Mouse (Mus musculus) testis, adult 2 months (tissue): ENCODE measurements around the gene Chrne. TPM values are rescaled to one million over a fixed set of nuclear protein-coding genes. Genes with fewer than 3 reads are reported as not detected.

Experiments
- H3K27ac ChIP-seq: fragments of 200-500 bp; 2 replicates; pipeline ENCODE4 v1.5.1; 2012; ENCODE audit warnings: low read depth, low read length; ENCODE audit not compliant: control insufficient read depth, insufficient read depth
- H3K27me3 ChIP-seq: fragments of 200-500 bp; 2 replicates; pipeline ENCODE4 v1.6.1; 2012; ENCODE audit warnings: mild to moderate bottlenecking, low read length, moderate library complexity; ENCODE audit not compliant: control insufficient read depth, insufficient read depth
- H3K36me3 ChIP-seq: fragments of 200-500 bp; 2 replicates; pipeline ENCODE4 v1.6.1; 2012; ENCODE audit warnings: mild to moderate bottlenecking, low read length; ENCODE audit not compliant: control insufficient read depth, insufficient read depth
- H3K4me1 ChIP-seq: fragments of 200-500 bp; 2 replicates; pipeline ENCODE4 v1.6.1; 2012; ENCODE audit warnings: low read length; ENCODE audit not compliant: control insufficient read depth, insufficient read depth
- H3K4me3 ChIP-seq: fragments of 200-500 bp; 2 replicates; pipeline ENCODE4 v1.5.1; 2012; ENCODE audit warnings: low read depth, mild to moderate bottlenecking, low read length, moderate library complexity, mixed read lengths; ENCODE audit not compliant: control insufficient read depth
- CTCF ChIP-seq: fragments of 200-500 bp; IDR thresholded peaks from 2 replicates; pipeline ENCODE4 v1.5.1; 2012; ENCODE audit warnings: low read depth, mild to moderate bottlenecking, inconsistent platforms, low read length, moderate library complexity; ENCODE audit not compliant: control insufficient read depth, insufficient read depth, insufficient replicate concordance
- POLR2A ChIP-seq: fragments of 200-500 bp; IDR thresholded peaks from 2 replicates; pipeline ENCODE4 v1.6.1; 2012; ENCODE audit warnings: low read depth, mild to moderate bottlenecking, inconsistent platforms, low read length, moderate library complexity; ENCODE audit not compliant: control insufficient read depth
- polyA plus RNA-seq: library from polyadenylated mRNA; depleted of rRNA; stranded (reverse); fragments of >200 nt; gene quantifications from 2 replicates; pipeline ENCODE4 v1.2.3, GENCODE M21; 2012

Gene Chrne
- polyA plus RNA-seq, 1 experiment = 243 TPM

- Histone ChIP-seq H3K4me3 (no peak overlapping the region), H3K27ac (no peak overlapping the region), H3K36me3 (no peaks in the 10 kb centered on the region; the same call in 1 of the 2 replicates), H3K27me3 (no peaks in the 10 kb centered on the region), H3K4me1 (peaks cover 7% of the 10 kb centered on the region)
- TF ChIP-seq POLR2A (no peak), CTCF (no peak)
Observed at GRCm38 (mm10) chr11:70610752-70611151, 8.3 kb downstream of the Chrne start.

GRCm38 (mm10) chr11:70608381-70609066 lies 10.5 kb downstream of the Chrne start:
- Histone ChIP-seq H3K36me3 (no peaks in the 10 kb centered on the region; the same call in 1 of the 2 replicates), H3K27ac (no peak overlapping the region)

GRCm38 (mm10) chr11:70607611-70608010 lies 11.4 kb downstream of the Chrne start:
- Histone ChIP-seq H3K4me3 (no peak overlapping the region), H3K27ac (no peak overlapping the region), H3K36me3 (no peaks in the 10 kb centered on the region; the same call in 1 of the 2 replicates), H3K27me3 (no peaks in the 10 kb centered on the region), H3K4me1 (no peaks in the 10 kb centered on the region)
- TF ChIP-seq CTCF = no peak
- TF ChIP-seq POLR2A = no peak

More at GRCm38 (mm10) chr11:70608381-70609066, 10.5 kb downstream of the Chrne start:
- H3K4me1 ChIP-seq = no peaks in the 10 kb centered on the region
- no peaks in the 10 kb centered on the region for H3K27me3 ChIP-seq
- H3K4me3 ChIP-seq = no peak overlapping the region
- TF ChIP-seq POLR2A (no peak), CTCF (peak; percentile 42; the same call in 1 of the 2 replicates)

GRCm38 (mm10) chr11:70606717-70607116 lies 12.3 kb downstream of the Chrne start:
- H3K36me3 ChIP-seq = no peaks in the 10 kb centered on the region; the same call in 1 of the 2 replicates
- TF ChIP-seq POLR2A = no peak
- no peak for TF ChIP-seq CTCF

GRCm38 (mm10) chr11:70605024-70605566 lies 13.9 kb downstream of the Chrne start:
- peak; percentile 73; the same call in 1 of the 2 replicates for TF ChIP-seq CTCF
- TF ChIP-seq POLR2A = no peak
- H3K4me1 ChIP-seq = no peaks in the 10 kb centered on the region
- no peaks in the 10 kb centered on the region; the same call in 1 of the 2 replicates for H3K36me3 ChIP-seq
- no peak overlapping the region for H3K4me3 ChIP-seq
- no peaks in the 10 kb centered on the region for H3K27me3 ChIP-seq
- H3K27ac ChIP-seq = no peak overlapping the region

More at GRCm38 (mm10) chr11:70606717-70607116, 12.3 kb downstream of the Chrne start:
- Histone ChIP-seq H3K4me3 (no peak overlapping the region), H3K4me1 (no peaks in the 10 kb centered on the region), H3K27me3 (no peaks in the 10 kb centered on the region), H3K27ac (no peak overlapping the region)

- Histone ChIP-seq H3K27ac (no peak overlapping the region), H3K4me3 (no peak overlapping the region), H3K27me3 (no peaks in the 10 kb centered on the region), H3K4me1 (no peaks in the 10 kb centered on the region), H3K36me3 (no peaks in the 10 kb centered on the region; the same call in 1 of the 2 replicates)
- TF ChIP-seq POLR2A (no peak), CTCF (no peak)
Observed at GRCm38 (mm10) chr11:70598451-70598953, 20.5 kb downstream of the Chrne start.

GRCm38 (mm10) chr11:70597301-70597700 lies 21.7 kb downstream of the Chrne start:
- H3K4me1 ChIP-seq = no peaks in the 10 kb centered on the region
- H3K27ac ChIP-seq = no peak overlapping the region
- H3K27me3 ChIP-seq = no peaks in the 10 kb centered on the region
- H3K36me3 ChIP-seq = no peaks in the 10 kb centered on the region; the same call in 1 of the 2 replicates
- TF ChIP-seq CTCF (no peak), POLR2A (no peak)
- no peak overlapping the region for H3K4me3 ChIP-seq
